Mouse (Mus musculus): ENCODE results near the gene Srpk1. TPM values are rescaled to one million over a fixed set of nuclear protein-coding genes. Genes with fewer than 3 reads are reported as not detected.

The Srpk1 gene
- total RNA-seq, 2 experiments from 2014 or later: 32.6 to 35.5 TPM

DNA sequence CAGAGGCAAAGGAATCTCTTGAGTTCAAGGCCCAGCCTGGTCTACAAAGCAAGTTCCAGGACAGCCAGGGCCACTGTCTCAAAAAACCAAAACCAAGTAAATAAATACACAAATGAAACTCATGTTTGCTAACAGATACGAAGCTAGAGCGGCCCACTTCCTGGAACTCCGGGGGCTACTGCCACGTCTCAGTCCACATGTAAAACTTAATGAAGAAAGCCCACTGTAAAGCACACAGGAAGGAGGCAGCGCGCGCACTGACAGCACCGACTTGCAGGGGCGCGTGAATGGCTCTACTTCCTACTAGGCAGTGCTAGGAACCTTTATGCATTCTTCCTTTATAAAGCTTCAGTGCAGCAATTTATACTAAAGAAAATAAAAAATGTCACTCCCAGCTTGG, 4.9 kb downstream of the Srpk1 start:
- no peak for DNase-seq (ENCODE audit: low spot score)
- intact Hi-C loops (cut with DNase I): no loop called here

- intact Hi-C loops (cut with DNase I): no loop called here
- no peak for DNase-seq (ENCODE audit: low spot score)
Measured at GRCm38 (mm10) chr17:28615332-28615731, 7.2 kb downstream of the Srpk1 start.

DNA sequence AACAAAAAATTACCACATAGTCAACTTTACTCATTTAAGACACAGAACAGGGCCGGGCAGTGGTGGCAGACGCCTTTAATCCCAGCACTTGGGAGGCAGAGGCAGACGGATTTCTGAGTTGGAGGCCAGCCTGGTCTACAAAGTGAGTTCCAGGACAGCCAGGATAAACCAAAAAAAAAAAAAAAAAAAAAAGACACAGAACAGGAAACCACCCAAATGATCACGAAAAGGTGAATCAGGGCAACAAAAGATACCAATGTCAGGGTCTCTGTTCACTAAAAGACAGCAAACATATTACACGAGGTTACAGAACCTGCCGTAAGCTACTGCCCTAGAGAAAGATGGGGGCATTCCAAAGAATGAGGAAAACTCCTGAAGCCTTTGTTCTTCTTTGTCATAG, 9.4 kb downstream of the Srpk1 start:
- intact Hi-C loops (cut with DNase I): no loop called here
- no peak for DNase-seq (ENCODE audit: low spot score)

DNA sequence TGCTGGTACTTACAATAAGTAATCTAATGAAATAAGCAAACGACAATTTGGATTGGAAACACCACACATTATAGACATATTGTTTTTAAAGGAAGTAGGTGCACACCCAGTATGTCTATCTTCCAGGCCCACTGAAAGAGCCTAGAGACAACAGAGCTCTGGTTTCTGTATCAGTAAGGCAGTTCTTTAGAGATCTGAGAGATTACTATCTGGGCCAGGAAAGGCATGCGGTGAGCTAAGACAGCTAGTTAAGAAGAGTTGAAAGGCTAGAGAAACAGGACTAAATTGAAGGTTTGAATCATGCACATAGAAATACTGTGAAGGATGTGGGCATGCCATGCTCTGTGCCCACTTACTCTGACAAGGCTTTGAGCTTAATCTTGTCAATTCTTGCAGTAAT, 9.9 kb downstream of the Srpk1 start:
- no peak for DNase-seq (ENCODE audit: low spot score)
- intact Hi-C loops (cut with DNase I): no loop called here

GRCm38 (mm10) chr17:28609543-28609942, 13.0 kb downstream of the Srpk1 start:
- intact Hi-C loops (cut with DNase I): no loop called here

GRCm38 (mm10) chr17:28601557-28602250, 20.8 kb downstream of the Srpk1 start:
- intact Hi-C loops (cut with DNase I): no loop called here
- no peak for DNase-seq (ENCODE audit: low spot score)

More at GRCm38 (mm10) chr17:28609543-28609942, 13.0 kb downstream of the Srpk1 start:
- DNase-seq (ENCODE audit: low spot score): no peak

DNA sequence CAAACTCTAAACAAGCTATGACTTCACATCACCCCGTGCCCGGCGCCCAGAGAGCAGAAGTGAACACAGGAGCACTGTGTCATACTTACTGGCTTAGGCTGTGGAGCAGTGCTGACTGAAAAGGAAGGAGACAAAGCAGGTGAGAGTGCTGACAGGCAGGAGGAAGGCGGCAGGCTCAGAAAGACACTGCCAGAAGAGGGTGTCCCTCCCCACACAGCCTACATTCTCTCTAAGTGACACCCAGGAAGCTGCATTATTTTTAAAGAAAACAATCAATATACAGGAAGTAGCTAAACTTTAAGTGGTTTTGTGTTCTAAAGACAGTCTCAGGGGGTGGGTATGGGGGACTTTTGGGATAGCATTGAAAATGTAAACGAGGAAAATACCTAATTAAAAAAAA, 21.7 kb downstream of the Srpk1 start:
- intact Hi-C loops (cut with DNase I): no loop called here
- no peak for DNase-seq (ENCODE audit: low spot score)

DNA sequence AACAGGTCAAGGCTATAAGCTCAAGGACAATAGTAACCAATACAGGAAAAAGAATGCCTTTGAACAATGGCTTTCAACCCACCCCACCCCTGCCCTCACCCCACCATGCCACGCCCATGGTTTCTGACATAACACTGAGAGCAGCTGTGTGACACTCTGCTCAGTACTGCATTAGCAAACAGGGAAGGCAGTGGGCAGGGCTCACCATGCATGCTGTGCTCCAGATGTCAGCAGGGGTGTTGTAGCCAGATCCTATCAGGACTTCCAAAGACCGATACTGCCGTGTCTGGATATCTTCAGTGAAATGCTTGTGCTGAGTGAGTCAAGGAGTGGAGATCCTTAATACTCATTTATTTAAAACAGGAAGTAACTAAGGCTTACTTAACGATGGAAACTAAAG, 28.5 kb downstream of the Srpk1 start:
- intact Hi-C loops (cut with DNase I): no loop called here
- DNase-seq (ENCODE audit: low spot score): no peak

DNA sequence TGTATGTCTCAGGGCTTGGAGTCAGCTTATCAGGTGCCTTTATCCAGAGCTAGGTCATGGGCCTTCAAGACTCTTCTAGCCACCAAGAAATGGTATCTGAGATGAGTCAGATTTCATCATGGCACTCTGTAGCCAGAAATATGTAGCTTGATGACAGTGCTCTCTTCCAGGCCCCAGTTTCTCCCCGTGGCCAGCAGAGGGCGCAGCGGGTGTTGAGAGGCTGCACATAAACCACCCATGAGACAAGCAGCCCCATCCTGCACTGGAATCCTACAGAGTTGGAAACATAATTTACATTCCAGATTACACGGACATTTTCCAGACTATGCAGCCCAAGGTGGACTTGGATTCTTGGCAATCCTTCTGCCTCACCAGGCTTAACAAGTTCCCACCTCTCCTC, 29.5 kb downstream of the Srpk1 start:
- no peak for DNase-seq (ENCODE audit: low spot score)
- intact Hi-C loops (cut with DNase I): no loop called here

DNA sequence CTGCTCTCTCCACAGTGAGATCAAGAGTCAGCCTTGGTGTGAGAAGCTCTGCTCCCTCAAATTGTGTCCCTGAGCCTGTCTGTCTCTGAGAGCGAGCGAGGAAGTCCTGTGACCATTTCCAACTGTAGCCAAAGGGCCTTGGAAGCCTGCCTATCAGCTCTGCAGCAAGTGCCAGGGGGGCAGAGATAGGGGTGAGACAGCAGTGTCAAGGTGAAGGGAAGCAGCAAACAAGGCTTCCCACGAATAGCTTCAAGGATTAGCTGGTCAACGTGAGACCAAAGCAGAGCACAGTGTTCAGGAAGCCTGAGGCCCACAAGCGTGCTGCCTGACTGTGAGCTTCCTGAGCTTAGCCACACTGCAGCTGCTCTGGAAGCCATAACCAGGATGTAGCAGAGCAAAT, 31.0 kb downstream of the Srpk1 start:
- intact Hi-C loops (cut with DNase I): no loop called here

GRCm38 (mm10) chr17:28590596-28590995, 31.9 kb downstream of the Srpk1 start:
- intact Hi-C loops (cut with DNase I): no loop called here
- DNase-seq (ENCODE audit: low spot score): no peak

More for the DNA sequence above, 31.0 kb downstream of the Srpk1 start:
- no peak for DNase-seq (ENCODE audit: low spot score)

DNA sequence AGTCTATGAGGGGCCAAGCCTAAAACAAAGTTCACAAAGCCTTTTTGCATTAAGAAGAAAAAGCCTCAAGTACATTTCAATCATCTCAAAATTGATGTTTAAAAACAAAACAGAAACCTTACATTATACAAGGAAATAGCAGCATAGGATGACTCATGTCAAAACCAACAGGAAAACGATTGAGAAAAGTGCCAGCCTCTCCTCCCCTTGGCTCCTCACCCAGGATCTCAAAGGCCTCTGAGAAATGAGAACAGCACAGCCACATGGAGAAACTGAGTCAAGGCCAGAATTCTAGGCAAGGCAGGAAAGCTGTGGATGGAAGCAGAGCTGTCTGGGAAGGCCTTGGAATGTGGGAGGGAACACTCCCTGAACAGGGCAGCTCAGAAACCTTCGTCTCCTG, 33.9 kb downstream of the Srpk1 start:
- DNase-seq (ENCODE audit: low spot score): no peak
- intact Hi-C loops (cut with DNase I): no loop called here

DNA sequence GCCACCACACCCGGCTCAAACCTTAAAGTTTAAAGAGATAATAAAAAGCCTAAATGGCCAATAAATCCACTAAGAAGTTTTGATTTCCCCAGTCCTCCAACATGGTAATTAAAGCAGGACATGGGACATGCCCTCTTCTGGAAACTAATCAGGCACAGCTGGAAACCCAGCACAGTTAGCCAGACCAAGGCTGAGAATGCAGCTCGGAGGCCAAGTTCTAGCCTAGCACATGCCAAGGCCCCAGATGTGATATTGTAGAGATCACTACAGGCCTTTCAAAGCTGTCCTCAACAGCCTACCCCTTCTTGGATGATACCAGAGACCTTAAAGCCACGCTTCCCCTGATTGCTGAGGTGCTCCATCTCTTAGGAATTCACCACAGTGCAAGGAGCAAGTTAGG, 36.0 kb downstream of the Srpk1 start:
- intact Hi-C loops (cut with DNase I): no loop called here
- DNase-seq (ENCODE audit: low spot score): no peak

DNA sequence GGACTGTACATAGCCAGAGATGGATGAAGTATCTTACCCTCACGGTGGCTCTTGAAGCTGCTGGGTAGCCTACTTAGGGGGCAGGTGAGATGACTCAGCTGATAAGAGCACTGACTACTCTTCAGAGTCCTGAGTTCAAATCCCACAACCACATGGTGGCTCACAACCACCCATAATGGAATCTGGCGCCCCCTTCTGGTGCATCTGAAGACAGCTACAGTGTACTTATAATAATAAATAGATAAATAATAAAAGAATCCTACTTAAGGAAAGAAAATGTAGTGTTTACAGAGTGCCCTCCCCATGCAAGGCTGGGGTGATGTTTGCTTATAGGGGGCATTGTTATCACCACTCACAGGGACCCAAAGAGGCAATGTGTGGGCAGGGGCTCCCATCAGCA, 41.5 kb downstream of the Srpk1 start:
- no peak for DNase-seq (ENCODE audit: low spot score)
- intact Hi-C loops (cut with DNase I): no loop called here

DNA sequence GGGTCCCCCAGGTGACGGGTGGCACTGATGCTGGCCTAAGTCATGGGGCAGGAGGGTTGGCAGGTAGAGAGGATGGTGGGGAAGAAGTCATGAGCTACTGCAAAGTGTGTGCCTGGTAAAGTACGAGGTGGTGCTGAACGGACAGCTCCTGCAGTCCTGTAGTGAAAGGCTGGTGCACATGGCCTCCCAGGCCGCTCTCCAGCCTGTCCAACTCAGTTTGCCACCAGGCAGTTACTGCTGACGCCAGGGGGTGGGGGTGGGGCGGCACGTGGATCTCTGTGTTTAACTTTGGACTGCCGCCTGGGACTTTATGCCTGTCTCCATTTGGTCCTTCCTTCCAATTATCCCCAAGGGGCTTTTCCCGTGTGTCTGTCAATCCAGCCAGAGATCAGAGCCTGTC, 42.1 kb downstream of the Srpk1 start:
- intact Hi-C loops (cut with DNase I): no loop called here
- no peak for DNase-seq (ENCODE audit: low spot score)

GRCm38 (mm10) chr17:28575244-28576125, 47.0 kb downstream of the Srpk1 start, which contains the start of gene Lhfpl5:
TSS of gene Lhfpl5 (plus strand) at chr17:28575641.
- DNase-seq (ENCODE audit: low spot score): no peak

GRCm38 (mm10) chr17:28572941-28573340, 49.6 kb downstream of the Srpk1 start:
- intact Hi-C loops (cut with DNase I): no loop called here
- no peak for DNase-seq (ENCODE audit: low spot score)

More at GRCm38 (mm10) chr17:28575244-28576125, 47.0 kb downstream of the Srpk1 start, which contains the start of gene Lhfpl5:
- intact Hi-C loops (cut with DNase I): no loop called here

- DNase-seq (ENCODE audit: low spot score): no peak
- intact Hi-C loops (cut with DNase I): no loop called here
Measured at GRCm38 (mm10) chr17:28572521-28572920, 50.0 kb downstream of the Srpk1 start.

GRCm38 (mm10) chr17:28571868-28572267, 50.6 kb downstream of the Srpk1 start:
- DNase-seq (ENCODE audit: low spot score): no peak
- intact Hi-C loops (cut with DNase I): no loop called here

DNA sequence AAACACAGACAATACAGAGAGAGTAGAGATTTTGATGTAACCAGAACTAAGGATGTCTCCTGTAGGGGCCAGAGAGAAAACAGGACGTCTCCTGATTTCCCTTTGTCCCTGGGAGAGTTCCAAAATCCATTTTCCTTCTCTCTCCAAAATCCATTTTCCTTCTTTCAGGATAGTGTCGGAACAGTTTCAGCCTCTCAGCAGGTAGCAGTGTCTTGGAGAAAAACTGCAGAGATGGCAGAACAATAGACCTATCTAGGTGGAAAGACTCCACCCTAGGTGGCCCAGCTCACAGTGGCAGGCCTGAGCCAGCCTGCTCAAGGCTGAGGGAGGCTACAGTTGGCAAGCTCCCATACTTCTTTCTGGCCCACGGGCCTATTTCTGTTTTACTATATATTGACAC, 55.0 kb downstream of the Srpk1 start:
- intact Hi-C loops (cut with DNase I): no loop called here
- DNase-seq (ENCODE audit: low spot score): no peak

- DNase-seq (ENCODE audit: low spot score): no peak
- intact Hi-C loops (cut with DNase I): no loop called here
Measured at GRCm38 (mm10) chr17:28565181-28565580, 57.3 kb downstream of the Srpk1 start.
